Mouse (Mus musculus) brain, embryonic 14.5 days (tissue): ENCODE results near the gene Fam19a1.

Experiments
- CTCF ChIP-seq: fragments of 200-500 bp; IDR thresholded peaks from 2 replicates; pipeline ENCODE4 v1.5.1; 2012; ENCODE audit warnings: inconsistent platforms, mild to moderate bottlenecking, moderate library complexity, borderline replicate concordance; ENCODE audit not compliant: insufficient read depth, insufficient read length; ENCODE audit errors: extremely low read depth
- POLR2A ChIP-seq: fragments of 200-500 bp; IDR thresholded peaks from 2 replicates; pipeline ENCODE4 v1.6.1; 2012; ENCODE audit warnings: mild to moderate bottlenecking, inconsistent platforms, borderline replicate concordance; ENCODE audit not compliant: poor library complexity, insufficient read depth, insufficient read length, severe bottlenecking; ENCODE audit errors: extremely low read depth

GRCm38 (mm10) chr6:96433896-96434295 lies 320.9 kb downstream of the Fam19a1 start:
- TF ChIP-seq CTCF (no peak), POLR2A (no peak)
